Mouse (Mus musculus) macrophage (primary cell): ENCODE measurements around the gene Pkd1l1. TPM values are rescaled to one million over a fixed set of nuclear protein-coding genes. Genes with fewer than 3 reads are reported as not detected.

Source experiments
- H3K27ac ChIP-seq: fragments of 350-480 bp; formaldehyde crosslinking; 2 replicates; pipeline ENCODE4 v1.9.0; 2021
- H3K36me3 ChIP-seq: fragments of 350-480 bp; formaldehyde crosslinking; 2 replicates; pipeline ENCODE4 v1.9.0; 2021; ENCODE audit errors: inconsistent target
- H3K4me3 ChIP-seq: fragments of 350-480 bp; formaldehyde crosslinking; 2 replicates; pipeline ENCODE4 v1.9.0; 2021; ENCODE audit errors: inconsistent target
- H3K79me2 ChIP-seq: fragments of 350-480 bp; formaldehyde crosslinking; 2 replicates; pipeline ENCODE4 v1.9.0; 2021; ENCODE audit errors: inconsistent target
- WGBS: methylation state at CpG from one replicate; pipeline ENCODE4 v1.1.7; 2026; ENCODE audit warnings: inconsistent platforms; ENCODE audit not compliant: missing documents; 5-methylcytosine and 5-hydroxymethylcytosine counted together
- polyA plus RNA-seq: library from polyadenylated mRNA; stranded (reverse); fragments of 250-400 nt; gene quantifications from 3 replicates; pipeline ENCODE4 v1.2.4, GENCODE M21; 2018; ENCODE audit warnings: inconsistent platforms

The Pkd1l1 gene
- polyA plus RNA-seq, 1 experiment from 2014 or later, result not detected

GRCm38 (mm10) chr11:8958572-8958971 is 14.5 kb downstream of the Pkd1l1 start:
- no peaks in the 10 kb centered on the region for H3K36me3 ChIP-seq
- no peaks in the 10 kb centered on the region for H3K79me2 ChIP-seq
- H3K4me3 ChIP-seq, result no peak overlapping the region
- WGBS, result 85% methylated on average over 10 of the region's 10 CpGs
- no peak overlapping the region for H3K27ac ChIP-seq

- WGBS, result 95% methylated on average over 4 of the region's 4 CpGs
- Histone ChIP-seq H3K36me3 (no peaks in the 10 kb centered on the region), H3K27ac (no peak overlapping the region), H3K79me2 (no peaks in the 10 kb centered on the region), H3K4me3 (no peak overlapping the region)
These were observed 15.0 kb downstream of the Pkd1l1 start for GRCm38 (mm10) chr11:8958108-8958507.

GRCm38 (mm10) chr11:8957023-8957422 is 16.0 kb downstream of the Pkd1l1 start:
- Histone ChIP-seq H3K4me3 (no peak overlapping the region), H3K36me3 (no peaks in the 10 kb centered on the region), H3K79me2 (no peaks in the 10 kb centered on the region), H3K27ac (no peak overlapping the region)
- 74% methylated on average over 6 of the region's 6 CpGs for WGBS

GRCm38 (mm10) chr11:8955678-8956077 is 17.4 kb downstream of the Pkd1l1 start:
- Histone ChIP-seq H3K4me3 (no peak overlapping the region), H3K36me3 (no peaks in the 10 kb centered on the region), H3K27ac (no peak overlapping the region), H3K79me2 (no peaks in the 10 kb centered on the region)
- WGBS, result 17% methylated on average over 1 of the region's 1 CpGs

GRCm38 (mm10) chr11:8949765-8950430 is 23.2 kb downstream of the Pkd1l1 start:
- 89% methylated on average over 6 of the region's 6 CpGs for WGBS
- no peak overlapping the region for H3K27ac ChIP-seq
- no peaks in the 10 kb centered on the region for H3K79me2 ChIP-seq
- no peak overlapping the region for H3K4me3 ChIP-seq
- H3K36me3 ChIP-seq, result no peaks in the 10 kb centered on the region

GRCm38 (mm10) chr11:8948871-8949270 is 24.2 kb downstream of the Pkd1l1 start:
- no peak overlapping the region for H3K4me3 ChIP-seq
- H3K79me2 ChIP-seq, result no peaks in the 10 kb centered on the region
- H3K36me3 ChIP-seq, result no peaks in the 10 kb centered on the region
- WGBS, result 45% methylated on average over 3 of the region's 3 CpGs
- H3K27ac ChIP-seq, result no peak overlapping the region

- no peaks in the 10 kb centered on the region for H3K36me3 ChIP-seq
- 74% methylated on average over 4 of the region's 4 CpGs for WGBS
- H3K79me2 ChIP-seq, result no peaks in the 10 kb centered on the region
- no peak overlapping the region for H3K4me3 ChIP-seq
- H3K27ac ChIP-seq, result no peak overlapping the region
These were observed 29.0 kb downstream of the Pkd1l1 start for GRCm38 (mm10) chr11:8944114-8944513.

GRCm38 (mm10) chr11:8942446-8942845 is 30.6 kb downstream of the Pkd1l1 start:
- no peak overlapping the region for H3K27ac ChIP-seq
- H3K79me2 ChIP-seq, result no peaks in the 10 kb centered on the region
- WGBS, result 74% methylated on average over 2 of the region's 2 CpGs
- H3K4me3 ChIP-seq, result no peak overlapping the region
- H3K36me3 ChIP-seq, result no peaks in the 10 kb centered on the region

GRCm38 (mm10) chr11:8936431-8937110 is 36.5 kb downstream of the Pkd1l1 start:
- Histone ChIP-seq H3K4me3 (no peak overlapping the region), H3K27ac (no peak overlapping the region), H3K79me2 (no peaks in the 10 kb centered on the region), H3K36me3 (no peaks in the 10 kb centered on the region)
- WGBS, result 87% methylated on average over 9 of the region's 9 CpGs

GRCm38 (mm10) chr11:8916081-8916671 is 56.9 kb downstream of the Pkd1l1 start:
- Histone ChIP-seq H3K36me3 (no peaks in the 10 kb centered on the region), H3K4me3 (no peak overlapping the region), H3K27ac (no peak overlapping the region), H3K79me2 (no peaks in the 10 kb centered on the region)
- 76% methylated on average over 8 of the region's 8 CpGs for WGBS

- WGBS, result 96% methylated on average over 4 of the region's 4 CpGs
- H3K4me3 ChIP-seq, result no peak overlapping the region
- no peak overlapping the region for H3K27ac ChIP-seq
- no peaks in the 10 kb centered on the region for H3K36me3 ChIP-seq
- no peaks in the 10 kb centered on the region for H3K79me2 ChIP-seq
These were observed 90.3 kb downstream of the Pkd1l1 start for GRCm38 (mm10) chr11:8882793-8883192.

- H3K79me2 ChIP-seq, result no peaks in the 10 kb centered on the region
- no peak overlapping the region for H3K27ac ChIP-seq
- no peak overlapping the region for H3K4me3 ChIP-seq
- whole genome bisulfite sequencing, result 80% methylated on average over 2 of the region's 2 CpGs
- H3K36me3 ChIP-seq, result no peaks in the 10 kb centered on the region
These were observed 91.5 kb downstream of the Pkd1l1 start for GRCm38 (mm10) chr11:8881521-8881920.

GRCm38 (mm10) chr11:8870115-8870514 is 103.0 kb downstream of the Pkd1l1 start:
- WGBS, result 93% methylated on average over 5 of the region's 5 CpGs

GRCm38 (mm10) chr11:8866021-8866420 is 107.0 kb downstream of the Pkd1l1 start:
- 99% methylated on average over 7 of the region's 7 CpGs for WGBS
- no peaks in the 10 kb centered on the region for H3K36me3 ChIP-seq

More at GRCm38 (mm10) chr11:8870115-8870514, 103.0 kb downstream of the Pkd1l1 start:
- no peak overlapping the region for H3K4me3 ChIP-seq
- H3K36me3 ChIP-seq, result no peaks in the 10 kb centered on the region
- H3K27ac ChIP-seq, result no peak overlapping the region
- H3K79me2 ChIP-seq, result no peaks in the 10 kb centered on the region

GRCm38 (mm10) chr11:8863955-8864675 is 109.0 kb downstream of the Pkd1l1 start:
- 83% methylated on average over 8 of the region's 8 CpGs for WGBS
- no peaks in the 10 kb centered on the region for H3K36me3 ChIP-seq
- H3K79me2 ChIP-seq, result no peaks in the 10 kb centered on the region
- no peak overlapping the region for H3K27ac ChIP-seq
- no peak overlapping the region for H3K4me3 ChIP-seq

More at GRCm38 (mm10) chr11:8866021-8866420, 107.0 kb downstream of the Pkd1l1 start:
- Histone ChIP-seq H3K4me3 (no peak overlapping the region), H3K79me2 (no peaks in the 10 kb centered on the region), H3K27ac (no peak overlapping the region)
